Mouse (Mus musculus) ZHBTc4 (cell line): ENCODE data around the gene Fat1.

Experiments used
- DNase-seq: peaks from one replicate; pipeline ENCODE4 v3.0.0-alpha.2; 2011; ENCODE audit warnings: low read depth, low spot score

The Fat1 gene

GRCm38 (mm10) chr8:45064197-45064869 is 129.1 kb downstream of the Fat1 start:
- DNase-seq, result peak; percentile 85

- DNase-seq, result peak; percentile 53
Measured at GRCm38 (mm10) chr8:45065391-45065790, 130.1 kb downstream of the Fat1 start.

- DNase-seq, result peak; percentile 81
Measured at GRCm38 (mm10) chr8:45068759-45069386, 133.6 kb downstream of the Fat1 start, which contains the start of gene Mtnr1a. Gene Mtnr1a (plus strand): TSS chr8:45069137.

GRCm38 (mm10) chr8:45070949-45071348 is 135.7 kb downstream of the Fat1 start:
- no peak for DNase-seq

- DNase-seq, result no peak
Measured at GRCm38 (mm10) chr8:45080850-45081249, 145.6 kb downstream of the Fat1 start.

GRCm38 (mm10) chr8:45093599-45093998 is 158.4 kb downstream of the Fat1 start:
- DNase-seq, result no peak
